Mouse (Mus musculus): ENCODE results near the gene Ccdc138.

GRCm38 (mm10) chr10:58459896-58460295 is 37.9 kb upstream of the Ccdc138 start:
- TF ChIP-seq POLR2A (IDR thresholded peaks at IDR 0.05; ENCODE audit: borderline replicate concordance, insufficient read depth, low read length) (no peak), CTCF (IDR thresholded peaks at IDR 0.05; ENCODE audit: borderline replicate concordance, insufficient read depth, low read depth, low read length) (no peak)

Measured in cerebellum, adult 2 months (tissue).